Mouse (Mus musculus): ENCODE results near the gene Osbp2. TPM values are rescaled to one million over a fixed set of nuclear protein-coding genes. Genes with fewer than 3 reads are reported as not detected.

Osbp2 gene
- total RNA-seq, 2 experiments from 2014 or later, result 1.1 to 1.7 TPM

- DNase-seq (ENCODE audit: low spot score in 2 of 2), result peak in 1 of 2 experiments; percentile 63
These were observed 149.2 kb downstream of the Osbp2 start for GRCm38 (mm10) chr11:3714486-3714885.

GRCm38 (mm10) chr11:3710203-3710602 is 153.5 kb downstream of the Osbp2 start:
- no peak for DNase-seq (ENCODE audit: low spot score in 2 of 2)

GRCm38 (mm10) chr11:3707057-3707456 is 156.6 kb downstream of the Osbp2 start:
- no peak for DNase-seq (ENCODE audit: low spot score in 2 of 2)

GRCm38 (mm10) chr11:3704404-3704803 is 159.3 kb downstream of the Osbp2 start:
- no peak for DNase-seq (ENCODE audit: low spot score in 2 of 2)

- no peak for DNase-seq (ENCODE audit: low spot score in 2 of 2)
These were observed 160.4 kb downstream of the Osbp2 start for GRCm38 (mm10) chr11:3703089-3703992.

- no peak for DNase-seq (ENCODE audit: low spot score in 2 of 2)
These were observed 166.3 kb downstream of the Osbp2 start for GRCm38 (mm10) chr11:3697441-3697840.

- DNase-seq (ENCODE audit: low spot score in 2 of 2), result no peak
These were observed 167.6 kb downstream of the Osbp2 start for GRCm38 (mm10) chr11:3696086-3696616.

GRCm38 (mm10) chr11:3691746-3692145 is 172.0 kb downstream of the Osbp2 start:
- no peak for DNase-seq (ENCODE audit: low spot score in 2 of 2)

GRCm38 (mm10) chr11:3686885-3687284 is 176.8 kb downstream of the Osbp2 start:
- DNase-seq (ENCODE audit: low spot score in 2 of 2), result no peak

- no peak for DNase-seq (ENCODE audit: low spot score in 2 of 2)
These were observed 177.4 kb downstream of the Osbp2 start for GRCm38 (mm10) chr11:3686318-3686717.

- no peak for DNase-seq (ENCODE audit: low spot score in 2 of 2)
These were observed 178.3 kb downstream of the Osbp2 start for GRCm38 (mm10) chr11:3685431-3685830.

- DNase-seq (ENCODE audit: low spot score in 2 of 2), result no peak
These were observed 178.8 kb downstream of the Osbp2 start for GRCm38 (mm10) chr11:3684723-3685430.

- no peak for DNase-seq (ENCODE audit: low spot score in 2 of 2)
These were observed 179.5 kb downstream of the Osbp2 start for GRCm38 (mm10) chr11:3684232-3684631.

GRCm38 (mm10) chr11:3683696-3684095 is 180.0 kb downstream of the Osbp2 start:
- no peak for DNase-seq (ENCODE audit: low spot score in 2 of 2)

GRCm38 (mm10) chr11:3679771-3680170 is 183.9 kb downstream of the Osbp2 start:
- no peak for DNase-seq (ENCODE audit: low spot score in 2 of 2)

- no peak for DNase-seq (ENCODE audit: low spot score in 2 of 2)
These were observed 186.5 kb downstream of the Osbp2 start for GRCm38 (mm10) chr11:3677204-3677603.

GRCm38 (mm10) chr11:3676423-3676822 is 187.3 kb downstream of the Osbp2 start:
- no peak for DNase-seq (ENCODE audit: low spot score in 2 of 2)

GRCm38 (mm10) chr11:3674545-3674944 is 189.2 kb downstream of the Osbp2 start:
- DNase-seq (ENCODE audit: low spot score in 2 of 2), result no peak

GRCm38 (mm10) chr11:3671000-3671628 is 192.6 kb downstream of the Osbp2 start:
- no peak for DNase-seq (ENCODE audit: low spot score in 2 of 2)

GRCm38 (mm10) chr11:3669849-3670248 is 193.9 kb downstream of the Osbp2 start:
- DNase-seq (ENCODE audit: low spot score in 2 of 2), result no peak

GRCm38 (mm10) chr11:3668768-3669167 is 194.9 kb downstream of the Osbp2 start:
- DNase-seq (ENCODE audit: low spot score in 2 of 2), result no peak

- no peak for DNase-seq (ENCODE audit: low spot score in 2 of 2)
These were observed 196.2 kb downstream of the Osbp2 start for GRCm38 (mm10) chr11:3667506-3667905.

Measured in gastrocnemius, postnatal 4 days (tissue).